Mouse (Mus musculus): Measurements from ENCODE around the gene 9130409I23Rik. TPM values are rescaled to one million over a fixed set of nuclear protein-coding genes. Genes with fewer than 3 reads are reported as not detected.

The 9130409I23Rik gene
- polyA plus RNA-seq, 1 experiment from 2014 or later, result not detected

DNA sequence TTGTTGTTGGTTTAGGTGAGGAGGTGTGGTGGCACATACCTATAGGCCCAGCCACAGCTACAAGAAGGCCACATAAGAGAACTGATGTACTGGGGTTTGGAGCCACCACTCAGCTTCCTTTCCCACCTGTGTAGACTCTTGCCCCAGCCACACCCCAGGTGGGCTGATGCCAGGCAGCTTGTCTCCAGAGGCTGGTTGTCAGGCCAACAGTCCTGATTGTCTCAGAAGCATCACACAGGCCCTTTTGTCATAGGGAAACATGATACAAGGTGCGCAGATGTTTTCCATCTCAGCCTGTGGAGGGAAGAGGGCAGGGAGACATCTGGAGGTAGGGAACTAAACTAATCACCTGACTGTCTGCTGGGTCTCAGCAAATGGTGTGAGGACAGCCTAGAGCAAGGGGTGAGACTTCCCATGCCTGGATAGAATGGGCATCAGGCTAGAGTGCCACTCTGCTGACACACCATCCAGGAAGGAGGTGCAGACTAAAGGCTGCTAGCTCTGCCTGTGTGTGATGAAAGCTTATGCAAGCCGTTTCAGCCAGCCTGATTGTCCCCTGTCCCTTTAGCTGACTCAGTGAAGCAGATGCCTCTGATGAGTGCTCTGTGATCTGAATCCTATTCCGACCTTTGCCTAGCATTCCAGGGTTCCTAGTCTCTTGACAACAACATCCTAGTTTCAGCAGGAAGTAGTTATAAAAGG lies 10.9 kb downstream of the 9130409I23Rik start:
- Histone ChIP-seq H3K27ac (ENCODE audit: low read length) (no peak overlapping the region), H3K4me3 (replicated peaks; ENCODE audit: low read length) (no peak overlapping the region), H3K4me1 (replicated peaks; ENCODE audit: control insufficient read depth, insufficient read depth, low read length) (no peaks in the 10 kb centered on the region), H3K9ac (replicated peaks; ENCODE audit: low read depth, low read length) (no peak overlapping the region), H3K9me3 (ENCODE audit: control insufficient read depth, low read length) (no peaks in the 10 kb centered on the region), H3K27me3 (replicated peaks; ENCODE audit: control insufficient read depth, insufficient read depth, low read length) (no peaks in the 10 kb centered on the region), H3K36me3 (ENCODE audit: control insufficient read depth, insufficient read depth) (no peaks in the 10 kb centered on the region), H3K4me2 (ENCODE audit: low read length) (no peak overlapping the region)
- WGBS, result 68% methylated on average over 3 of the region's 3 CpGs
- ATAC-seq, result no peak

GRCm38 (mm10) chr1:181063991-181064390 lies 13.0 kb downstream of the 9130409I23Rik start:
- H3K9ac ChIP-seq (replicated peaks; ENCODE audit: low read depth, low read length), result no peak overlapping the region
- no peaks in the 10 kb centered on the region for H3K9me3 ChIP-seq (ENCODE audit: control insufficient read depth, low read length)
- no peaks in the 10 kb centered on the region for H3K4me1 ChIP-seq (replicated peaks; ENCODE audit: control insufficient read depth, insufficient read depth, low read length)
- H3K27me3 ChIP-seq (replicated peaks; ENCODE audit: control insufficient read depth, insufficient read depth, low read length), result no peaks in the 10 kb centered on the region
- no peaks in the 10 kb centered on the region for H3K36me3 ChIP-seq (ENCODE audit: control insufficient read depth, insufficient read depth)
- no peak overlapping the region for H3K4me2 ChIP-seq (ENCODE audit: low read length)
- H3K4me3 ChIP-seq (replicated peaks; ENCODE audit: low read length), result no peak overlapping the region
- H3K27ac ChIP-seq (ENCODE audit: low read length), result no peak overlapping the region
- 68% methylated on average over 2 of the region's 2 CpGs for WGBS
- no peak for ATAC-seq

DNA sequence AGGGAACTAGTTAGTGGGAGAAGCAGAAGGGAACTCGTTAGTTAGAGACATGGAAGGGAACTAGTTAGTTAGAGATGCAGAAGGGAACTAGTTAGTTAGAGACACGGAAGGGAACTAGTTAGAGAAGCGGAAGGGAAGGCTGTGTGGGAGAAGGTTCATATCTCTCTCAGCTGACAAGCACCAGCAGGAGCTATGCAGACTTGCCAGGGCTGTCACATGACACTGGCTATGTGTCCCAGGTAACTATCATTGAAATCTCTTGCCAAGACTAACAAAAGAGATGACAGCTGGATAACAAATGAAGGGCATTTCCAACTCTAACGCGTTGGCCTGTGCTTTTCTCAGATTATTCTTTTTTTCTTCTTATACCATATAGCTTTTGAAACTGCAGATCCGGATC lies 13.6 kb downstream of the 9130409I23Rik start:
- no peak for ATAC-seq
- H3K4me1 ChIP-seq (replicated peaks; ENCODE audit: control insufficient read depth, insufficient read depth, low read length), result no peaks in the 10 kb centered on the region
- 86% methylated on average over 6 of the region's 6 CpGs for WGBS

DNA sequence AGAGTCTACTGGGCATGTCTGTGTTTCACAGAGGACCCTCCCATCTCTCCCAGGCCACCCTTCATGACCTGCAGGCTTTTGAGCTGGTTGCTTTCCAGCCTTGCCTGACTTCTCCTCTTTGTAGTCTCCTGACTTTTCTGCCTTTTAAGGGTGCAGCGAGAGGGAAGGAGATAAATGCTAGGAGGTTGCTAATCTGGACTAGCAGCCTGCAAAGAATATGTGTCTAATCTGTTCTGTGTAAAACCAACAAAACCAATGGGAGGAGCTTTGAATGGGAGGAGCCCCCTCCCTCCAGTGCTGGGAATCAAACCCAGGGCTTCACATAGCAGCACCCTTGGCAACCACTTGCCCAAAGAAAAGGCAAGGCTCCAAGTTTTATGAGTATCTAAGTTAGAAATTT lies 17.3 kb downstream of the 9130409I23Rik start:
- 78% methylated on average over 1 of the region's 1 CpGs for WGBS
- H3K4me3 ChIP-seq (replicated peaks; ENCODE audit: low read length), result no peak overlapping the region
- no peaks in the 10 kb centered on the region for H3K36me3 ChIP-seq (ENCODE audit: control insufficient read depth, insufficient read depth)
- H3K9me3 ChIP-seq (ENCODE audit: control insufficient read depth, low read length), result no peaks in the 10 kb centered on the region
- no peak overlapping the region for H3K4me2 ChIP-seq (ENCODE audit: low read length)
- no peak for ATAC-seq
- no peaks in the 10 kb centered on the region for H3K27me3 ChIP-seq (replicated peaks; ENCODE audit: control insufficient read depth, insufficient read depth, low read length)
- no peaks in the 10 kb centered on the region for H3K4me1 ChIP-seq (replicated peaks; ENCODE audit: control insufficient read depth, insufficient read depth, low read length)
- no peak overlapping the region for H3K9ac ChIP-seq (replicated peaks; ENCODE audit: low read depth, low read length)
- H3K27ac ChIP-seq (ENCODE audit: low read length), result no peak overlapping the region

More for the DNA sequence above, 13.6 kb downstream of the 9130409I23Rik start:
- no peak overlapping the region for H3K4me3 ChIP-seq (replicated peaks; ENCODE audit: low read length)
- no peak overlapping the region for H3K27ac ChIP-seq (ENCODE audit: low read length)
- H3K36me3 ChIP-seq (ENCODE audit: control insufficient read depth, insufficient read depth), result no peaks in the 10 kb centered on the region
- no peak overlapping the region for H3K9ac ChIP-seq (replicated peaks; ENCODE audit: low read depth, low read length)
- no peaks in the 10 kb centered on the region for H3K27me3 ChIP-seq (replicated peaks; ENCODE audit: control insufficient read depth, insufficient read depth, low read length)
- H3K4me2 ChIP-seq (ENCODE audit: low read length), result no peak overlapping the region
- H3K9me3 ChIP-seq (ENCODE audit: control insufficient read depth, low read length), result no peaks in the 10 kb centered on the region

DNA sequence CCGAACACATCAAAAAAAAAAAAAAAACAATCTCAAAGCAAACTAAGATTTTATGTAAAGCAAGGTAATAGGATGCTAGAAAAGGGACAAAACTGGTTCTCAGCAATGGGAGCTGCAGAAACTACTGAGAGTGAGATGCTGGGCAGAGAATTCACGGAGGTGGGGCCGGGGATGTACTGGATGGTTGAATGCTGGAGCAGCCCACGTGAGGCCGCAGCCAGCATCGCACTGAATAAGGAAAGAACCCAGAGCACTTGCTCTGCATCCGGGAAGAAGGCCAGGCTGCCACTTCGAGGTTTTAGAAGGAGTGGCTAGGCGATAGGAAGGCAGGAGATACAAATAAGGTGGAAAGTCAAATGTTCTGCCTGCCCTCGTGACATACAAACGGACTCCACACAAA lies 18.6 kb downstream of the 9130409I23Rik start:
- H3K4me2 ChIP-seq (ENCODE audit: low read length), result no peak overlapping the region
- WGBS, result 74% methylated on average over 11 of the region's 11 CpGs
- no peaks in the 10 kb centered on the region for H3K27me3 ChIP-seq (replicated peaks; ENCODE audit: control insufficient read depth, insufficient read depth, low read length)
- H3K9ac ChIP-seq (replicated peaks; ENCODE audit: low read depth, low read length), result no peak overlapping the region
- no peak overlapping the region for H3K27ac ChIP-seq (ENCODE audit: low read length)
- no peaks in the 10 kb centered on the region for H3K4me1 ChIP-seq (replicated peaks; ENCODE audit: control insufficient read depth, insufficient read depth, low read length)
- H3K4me3 ChIP-seq (replicated peaks; ENCODE audit: low read length), result no peak overlapping the region
- no peaks in the 10 kb centered on the region for H3K36me3 ChIP-seq (ENCODE audit: control insufficient read depth, insufficient read depth)
- ATAC-seq, result no peak
- H3K9me3 ChIP-seq (ENCODE audit: control insufficient read depth, low read length), result no peaks in the 10 kb centered on the region

- H3K27me3 ChIP-seq (replicated peaks; ENCODE audit: control insufficient read depth, insufficient read depth, low read length), result no peaks in the 10 kb centered on the region
- H3K4me2 ChIP-seq (ENCODE audit: low read length), result no peak overlapping the region
- no peak for ATAC-seq
- H3K4me1 ChIP-seq (replicated peaks; ENCODE audit: control insufficient read depth, insufficient read depth, low read length), result no peaks in the 10 kb centered on the region
- no peak overlapping the region for H3K27ac ChIP-seq (ENCODE audit: low read length)
- H3K9me3 ChIP-seq (ENCODE audit: control insufficient read depth, low read length), result no peaks in the 10 kb centered on the region
- 50% methylated on average over 5 of the region's 5 CpGs for WGBS
- no peak overlapping the region for H3K4me3 ChIP-seq (replicated peaks; ENCODE audit: low read length)
- no peaks in the 10 kb centered on the region for H3K36me3 ChIP-seq (ENCODE audit: control insufficient read depth, insufficient read depth)
- H3K9ac ChIP-seq (replicated peaks; ENCODE audit: low read depth, low read length), result no peak overlapping the region
Measured at GRCm38 (mm10) chr1:181073075-181073474, 22.0 kb downstream of the 9130409I23Rik start.

DNA sequence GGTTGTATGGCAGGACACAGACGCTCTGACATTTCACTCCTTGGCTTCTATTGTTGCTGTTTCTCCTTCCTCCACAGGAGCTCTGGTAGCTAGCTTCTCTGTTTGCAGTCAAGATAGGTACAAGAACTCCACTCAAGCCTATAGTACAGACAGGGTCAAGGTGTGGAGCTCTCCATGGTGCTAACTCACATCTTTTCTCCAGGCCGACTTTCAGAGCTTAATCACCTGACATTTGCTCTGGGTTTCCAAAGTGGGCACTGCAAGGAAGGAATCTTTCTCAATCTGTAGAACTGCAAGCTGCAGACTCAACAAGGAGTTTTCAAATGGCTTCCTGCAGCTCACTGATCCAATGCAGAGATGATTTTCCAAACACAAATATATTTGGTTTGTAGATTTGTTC lies 33.0 kb downstream of the 9130409I23Rik start:
- Histone ChIP-seq H3K36me3 (ENCODE audit: control insufficient read depth, insufficient read depth) (no peaks in the 10 kb centered on the region), H3K27ac (ENCODE audit: low read length) (no peak overlapping the region), H3K4me3 (replicated peaks; ENCODE audit: low read length) (no peak overlapping the region), H3K9me3 (ENCODE audit: control insufficient read depth, low read length) (no peaks in the 10 kb centered on the region), H3K9ac (replicated peaks; ENCODE audit: low read depth, low read length) (no peak overlapping the region), H3K4me2 (ENCODE audit: low read length) (no peak overlapping the region), H3K4me1 (replicated peaks; ENCODE audit: control insufficient read depth, insufficient read depth, low read length) (no peaks in the 10 kb centered on the region), H3K27me3 (replicated peaks; ENCODE audit: control insufficient read depth, insufficient read depth, low read length) (no peaks in the 10 kb centered on the region)
- ATAC-seq, result no peak
- 47% methylated on average over 2 of the region's 2 CpGs for WGBS

DNA sequence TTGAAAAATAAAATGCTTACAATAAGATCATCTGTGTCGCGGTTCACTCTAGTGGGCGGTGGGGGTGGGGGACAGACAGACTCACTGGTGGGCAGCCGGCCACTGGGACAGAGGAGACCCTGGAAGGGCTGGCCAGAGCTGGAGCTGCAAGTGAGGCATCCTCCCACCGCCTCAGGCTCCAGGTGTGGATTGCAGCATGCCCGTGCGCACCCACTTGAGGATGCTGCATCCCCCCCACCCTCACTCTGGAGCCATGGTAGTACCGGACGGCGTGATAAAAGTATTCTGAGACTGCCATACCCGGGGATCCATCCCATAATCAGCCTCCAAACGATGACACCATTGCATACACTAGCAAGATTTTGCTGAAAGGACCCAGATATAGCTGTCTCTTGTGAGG lies 39.0 kb downstream of the 9130409I23Rik start:
- Histone ChIP-seq H3K4me3 (replicated peaks; ENCODE audit: low read length) (no peak overlapping the region), H3K27me3 (replicated peaks; ENCODE audit: control insufficient read depth, insufficient read depth, low read length) (no peaks in the 10 kb centered on the region), H3K36me3 (ENCODE audit: control insufficient read depth, insufficient read depth) (peaks cover 29% of the 10 kb centered on the region), H3K9me3 (ENCODE audit: control insufficient read depth, low read length) (no peaks in the 10 kb centered on the region), H3K4me1 (replicated peaks; ENCODE audit: control insufficient read depth, insufficient read depth, low read length) (no peaks in the 10 kb centered on the region), H3K9ac (replicated peaks; ENCODE audit: low read depth, low read length) (no peak overlapping the region), H3K4me2 (ENCODE audit: low read length) (no peak overlapping the region), H3K27ac (ENCODE audit: low read length) (no peak overlapping the region)
- 81% methylated on average over 12 of the region's 12 CpGs for WGBS
- no peak for ATAC-seq
